Mouse (Mus musculus) left cerebral cortex, postnatal 14 days (tissue): Measurements from ENCODE around the gene Bst2. TPM values are rescaled to one million over a fixed set of nuclear protein-coding genes. Genes with fewer than 3 reads are reported as not detected.
A peak's percentile ranks its signal among the peaks of the same experiment; 100 is the strongest.
"Not testable (repeated sequence)": the region's sequence is repeated elsewhere in the genome, so short reads cannot be mapped to it uniquely, and the experiment has no call there.

Source experiments
- DNase-seq, 2 experiments: peaks; one replicate each; pipeline ENCODE4 v3.0.0; 2021 to 2022; ENCODE audit warnings: low spot score in 2 of 2, mixed read lengths in 1 of 2
- intact Hi-C: fragments of 180-260 bp; cut with DNase I; formaldehyde crosslinking; loops from one replicate; pipeline ENCODE4 v1.15.1; 2025
- total RNA-seq, 2 experiments: library from RNA; stranded (reverse); gene quantifications; 2 replicates each; pipeline ENCODE4 v1.2.3; 2021

Bst2 gene
- total RNA-seq, 2 experiments from 2014 or later: 2.8 to 4.2 TPM

DNA sequence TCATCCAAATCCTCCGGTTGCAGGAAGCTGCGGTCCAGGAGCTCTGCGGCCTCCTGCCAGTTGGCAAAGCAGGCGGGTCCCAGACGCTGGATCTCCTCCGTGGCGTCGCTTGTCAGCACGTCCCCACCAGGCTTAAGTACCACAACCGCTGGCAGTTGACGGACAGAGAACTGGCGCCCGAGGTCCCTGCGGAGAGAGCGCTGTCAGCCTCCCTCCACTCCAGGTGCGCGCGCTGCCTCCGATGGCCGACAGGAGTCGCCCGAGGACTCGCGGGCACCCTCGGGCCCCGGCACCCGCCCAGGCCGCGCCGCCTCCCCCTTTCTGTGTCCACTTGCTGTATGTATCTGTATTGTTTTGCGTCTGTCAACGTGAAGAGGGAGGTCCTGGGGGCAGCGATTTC is 25.5 kb upstream of the Bst2 start:
- peak; percentile 49 to 68 for DNase-seq
- intact Hi-C loops: loop anchor here (2.0 kb wide), 1 partner anchor 30 kb away; the partner anchor contains the start of gene Pgls

DNA sequence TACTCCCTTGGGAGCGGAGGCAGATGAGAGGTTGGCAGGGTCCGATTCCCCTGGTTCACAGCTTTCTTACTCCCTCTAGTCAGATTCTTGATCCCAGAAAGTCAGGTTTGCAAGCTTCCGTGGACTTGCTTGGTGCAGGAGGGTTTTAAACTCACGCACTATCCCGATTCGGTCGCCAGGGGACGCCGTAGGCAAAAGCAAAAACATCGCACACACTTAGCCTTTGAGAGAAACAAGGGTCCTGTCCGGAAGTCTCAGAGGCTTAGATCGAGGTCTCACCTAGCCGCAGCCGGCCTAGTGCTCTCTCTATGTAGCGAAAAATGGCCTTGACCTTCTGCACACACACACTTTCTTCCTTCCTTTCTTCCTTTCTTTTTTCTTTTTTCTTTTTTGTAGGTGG is 24.1 kb upstream of the Bst2 start:
- peak; percentile 47 to 66 for DNase-seq
- intact Hi-C loops: loop anchor here (2.0 kb wide), 1 partner anchor 99 kb away; no protein-coding TSS in a partner anchor

DNA sequence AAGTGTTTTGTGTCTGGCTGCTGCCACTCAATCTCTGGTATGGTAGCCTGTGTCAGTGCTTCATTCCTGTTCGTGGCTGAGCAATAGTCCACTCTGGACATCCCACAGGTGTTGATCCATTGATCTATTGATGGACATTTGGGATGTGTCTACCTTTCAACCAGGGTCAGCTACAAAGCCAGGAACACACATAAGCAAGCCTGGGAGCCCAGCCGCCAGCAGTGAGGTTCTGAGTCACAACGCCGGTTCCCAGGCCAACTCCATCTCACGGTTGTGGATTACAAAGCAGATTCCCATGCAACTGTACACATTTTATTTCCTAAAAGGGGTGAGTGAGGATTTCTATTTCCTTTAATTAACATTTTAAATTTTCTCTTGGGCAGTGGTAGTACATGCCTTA is 23.5 kb upstream of the Bst2 start:
- intact Hi-C loops: loop anchor here (2.0 kb wide), 1 partner anchor 100 kb away; no protein-coding TSS in a partner anchor
- no peak for DNase-seq

DNA sequence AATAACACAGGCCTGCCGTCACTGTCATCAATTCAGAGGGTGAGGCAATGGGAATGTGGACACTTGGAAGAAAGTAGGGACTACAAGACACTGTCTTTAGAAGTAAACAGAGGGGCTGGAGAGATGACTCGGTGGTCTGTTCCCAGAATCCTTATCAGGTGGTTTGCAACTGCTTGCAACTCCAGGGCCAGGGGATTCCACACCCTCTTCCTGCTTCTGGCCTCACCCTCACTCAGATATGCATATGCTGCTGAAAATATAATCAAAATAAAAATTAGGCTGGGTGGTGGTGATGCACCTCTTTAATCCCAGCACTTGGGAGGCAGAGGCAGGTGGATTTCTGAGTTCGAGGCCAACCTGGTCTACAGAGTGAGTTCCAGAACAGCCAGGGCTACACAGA is 22.8 kb upstream of the Bst2 start:
- no peak for DNase-seq
- intact Hi-C loops: loop anchor here (2.0 kb wide), 1 partner anchor 101 kb away; no protein-coding TSS in a partner anchor

DNA sequence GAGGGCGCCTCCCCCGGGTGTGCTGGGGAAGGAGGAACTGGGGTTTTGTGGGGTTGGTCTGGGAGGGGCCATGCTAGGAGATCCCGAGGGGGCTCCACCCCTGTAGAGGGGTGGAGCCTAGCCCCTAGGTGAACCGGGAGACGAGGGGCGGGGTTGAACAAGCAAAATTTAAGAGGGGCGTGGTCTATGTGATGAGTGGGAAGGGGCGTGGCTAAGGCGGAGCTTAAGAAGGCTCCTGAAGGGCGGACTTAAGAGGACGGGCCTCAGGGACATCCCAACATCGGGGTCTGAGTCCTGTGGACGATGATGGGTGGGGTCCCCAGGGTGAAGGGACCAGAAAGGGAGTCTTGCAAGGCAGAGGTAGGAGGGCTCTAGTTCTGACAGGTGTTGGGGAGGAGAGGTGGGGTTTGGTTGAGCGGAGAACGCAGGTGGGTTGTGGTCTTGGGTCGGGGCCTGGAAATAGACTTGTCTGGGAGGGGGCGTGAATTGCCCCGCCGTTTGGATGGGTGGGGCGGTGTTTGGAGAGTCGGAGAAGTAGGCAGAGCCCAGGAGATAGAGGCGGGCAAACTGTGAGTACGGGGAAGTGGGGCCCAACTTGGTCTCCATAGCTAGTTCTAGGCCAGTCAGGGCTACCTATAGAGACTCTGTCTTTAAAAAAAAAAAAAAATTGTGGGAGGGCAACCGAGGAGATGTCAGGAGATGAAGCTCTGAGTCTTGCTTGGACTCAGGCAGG is 21.9 kb upstream of the Bst2 start:
- intact Hi-C loops: no loop called here
- DNase-seq: no peak

DNA sequence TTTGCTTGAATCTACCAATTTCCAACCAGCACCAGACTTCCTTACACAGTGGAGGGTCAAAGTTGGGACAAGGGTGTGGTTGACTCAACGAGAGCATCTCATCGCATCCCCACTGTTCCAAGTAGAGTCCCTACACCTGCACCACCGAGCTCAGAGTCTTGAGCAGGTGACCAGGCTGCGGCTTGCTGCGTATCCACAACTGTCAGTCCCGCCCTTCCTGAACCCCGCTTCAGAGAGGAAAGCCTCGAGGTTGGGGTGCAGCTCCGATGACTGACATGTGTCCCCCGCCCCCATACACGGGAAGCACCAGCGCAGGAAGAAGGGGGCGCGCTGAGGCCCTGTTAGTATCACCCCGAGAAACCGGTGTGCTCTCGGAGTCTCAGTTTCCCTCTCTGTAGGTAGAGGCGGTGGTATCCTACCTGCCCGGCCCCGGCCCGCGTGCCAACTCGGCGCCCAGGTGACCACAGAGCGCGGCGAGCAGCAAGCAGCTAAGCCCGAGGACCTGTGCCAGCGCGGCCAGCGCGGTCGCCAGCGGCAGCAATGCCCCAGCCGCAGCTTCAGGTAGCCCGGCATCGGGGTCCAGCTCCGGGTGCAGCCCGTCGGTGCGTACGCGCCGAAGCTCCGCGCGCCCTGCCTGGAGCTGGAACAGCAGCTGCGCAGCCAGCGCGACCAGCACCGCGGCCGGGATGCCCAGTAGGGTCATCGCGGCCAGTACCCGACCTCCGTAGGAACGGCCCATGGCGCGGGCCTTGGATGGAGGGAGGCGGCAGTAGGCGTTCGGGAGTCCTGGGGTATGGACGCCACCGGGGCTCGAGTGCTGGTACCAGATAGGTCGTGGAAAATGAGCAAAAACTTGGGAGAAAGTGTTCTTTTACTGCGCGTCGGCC is 21.1 kb upstream of the Bst2 start, which contains the start of gene Tmem221:
TSS of gene Tmem221 (minus strand) at position 801 of the 887 bp plus-strand sequence.
- intact Hi-C loops: no loop called here
- DNase-seq: no peak

DNA sequence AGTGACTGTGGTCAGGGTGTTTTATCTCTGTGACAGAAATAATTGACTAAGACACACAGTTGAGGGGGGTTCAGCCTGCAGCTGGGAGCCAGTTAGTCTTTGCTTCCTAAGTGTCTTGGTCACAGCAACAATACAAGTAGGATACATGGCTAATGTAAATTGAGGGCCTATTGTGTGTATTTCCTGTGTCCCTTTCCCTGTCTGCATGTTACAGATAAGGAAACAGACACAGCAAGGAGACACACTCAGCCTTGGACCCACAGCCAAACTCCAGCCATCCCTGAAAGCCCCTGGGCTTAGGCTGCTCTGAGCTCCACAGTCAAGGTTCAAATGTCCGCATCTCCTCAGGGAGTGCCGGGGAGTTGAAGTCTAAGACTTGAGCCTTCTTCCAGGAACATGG is 17.4 kb upstream of the Bst2 start:
- DNase-seq: no peak
- intact Hi-C loops: no loop called here

DNA sequence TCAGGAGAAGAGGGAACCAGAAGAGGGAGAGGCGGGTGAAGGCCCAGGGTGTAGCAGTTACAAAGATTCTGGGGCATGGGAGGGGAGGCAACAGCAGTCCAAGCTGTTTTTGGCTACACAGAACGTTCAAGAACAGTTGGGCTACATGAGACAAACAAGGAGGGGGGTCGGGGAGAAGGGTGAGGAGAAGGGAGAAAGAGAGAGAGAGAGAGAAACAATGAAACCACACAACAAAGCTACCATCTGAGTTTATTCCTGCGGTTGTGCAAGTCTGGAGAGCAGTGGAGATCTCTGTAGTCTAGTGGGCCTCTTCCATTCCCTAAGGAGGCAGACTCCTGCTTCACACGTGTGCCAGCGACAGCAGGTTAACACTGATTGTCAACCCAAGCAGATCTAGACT is 16.7 kb upstream of the Bst2 start:
- no peak for DNase-seq
- intact Hi-C loops: no loop called here

DNA sequence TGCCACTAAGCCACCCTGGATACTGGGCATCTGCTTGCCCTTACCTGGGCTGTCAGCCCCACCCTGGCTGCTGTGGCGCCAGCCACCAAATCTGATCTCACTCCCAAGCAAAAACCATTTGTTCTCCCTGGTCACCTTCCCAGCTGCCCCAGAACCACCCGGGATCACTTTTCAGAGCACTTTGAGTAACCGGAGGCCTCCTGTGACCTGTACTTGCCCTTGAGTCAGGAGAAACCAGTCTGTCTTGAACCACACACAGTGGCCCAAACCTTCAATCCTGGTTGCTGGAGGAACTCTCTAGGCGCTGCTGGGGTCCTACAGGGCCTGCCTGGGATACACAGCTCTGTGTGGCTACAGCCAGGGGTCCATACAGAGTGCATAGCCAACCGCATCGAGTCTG is 15.5 kb upstream of the Bst2 start:
- no peak for DNase-seq
- intact Hi-C loops: no loop called here

DNA sequence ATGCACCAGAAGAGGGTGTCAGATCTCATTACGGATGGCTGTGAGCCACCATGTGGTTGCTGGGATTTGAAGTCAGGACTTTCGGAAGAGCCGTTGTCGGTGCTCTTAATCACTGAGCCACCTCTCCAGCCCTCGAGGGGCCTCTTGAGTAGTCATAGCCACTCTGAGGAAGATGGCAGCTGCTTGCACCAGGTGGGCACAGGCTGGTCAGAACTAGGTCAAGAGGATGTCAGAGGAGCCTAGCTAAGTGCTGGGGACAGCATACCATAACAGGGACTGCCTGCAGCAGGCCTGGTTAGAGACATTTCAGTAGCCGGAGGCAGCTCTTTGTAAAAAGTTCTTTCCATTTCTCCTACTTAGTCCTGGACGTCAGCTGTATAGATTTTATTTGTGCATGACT is 13.5 kb upstream of the Bst2 start:
- intact Hi-C loops: no loop called here
- no peak for DNase-seq

DNA sequence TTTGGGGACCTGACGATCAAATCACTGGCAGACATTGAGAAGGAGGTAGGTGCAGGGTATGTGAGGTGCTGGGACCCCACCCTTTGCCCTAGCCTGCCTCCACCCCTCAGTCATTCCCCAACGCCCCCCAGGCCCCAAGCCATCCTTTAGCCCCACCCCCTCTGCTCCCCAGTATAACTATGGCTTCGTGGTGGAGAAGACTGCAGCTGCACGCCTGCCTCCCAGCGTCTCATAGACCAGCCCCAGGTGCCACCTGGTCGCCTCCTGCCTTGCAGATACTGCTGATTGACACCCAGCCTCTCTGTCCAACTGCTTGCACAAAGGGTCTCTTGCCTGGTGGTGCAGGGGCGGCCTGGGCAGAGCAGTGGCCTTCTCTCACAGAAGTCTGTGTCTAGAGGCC is 10.3 kb upstream of the Bst2 start:
- intact Hi-C loops: no loop called here
- DNase-seq: no peak

DNA sequence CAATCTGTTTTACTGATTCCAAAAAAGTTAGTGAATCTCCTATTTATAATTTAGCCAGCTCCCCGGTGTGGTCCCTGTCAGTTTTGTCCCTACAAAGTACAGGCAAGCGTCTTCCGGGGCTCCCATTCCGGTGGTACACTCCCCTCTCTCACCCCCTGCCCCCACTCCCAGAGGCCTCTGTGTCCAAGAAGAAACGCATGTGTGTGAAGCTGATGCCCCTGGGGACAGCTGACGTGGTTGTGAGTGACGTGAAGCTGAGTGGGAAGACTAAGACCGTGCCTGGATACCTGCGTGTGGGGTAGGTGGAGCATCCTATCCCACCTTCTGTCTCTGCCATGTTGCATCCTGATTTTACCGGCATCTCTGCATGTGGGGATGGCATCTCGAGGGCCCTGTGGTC is 7.8 kb upstream of the Bst2 start:
- DNase-seq: no peak
- intact Hi-C loops: no loop called here

DNA sequence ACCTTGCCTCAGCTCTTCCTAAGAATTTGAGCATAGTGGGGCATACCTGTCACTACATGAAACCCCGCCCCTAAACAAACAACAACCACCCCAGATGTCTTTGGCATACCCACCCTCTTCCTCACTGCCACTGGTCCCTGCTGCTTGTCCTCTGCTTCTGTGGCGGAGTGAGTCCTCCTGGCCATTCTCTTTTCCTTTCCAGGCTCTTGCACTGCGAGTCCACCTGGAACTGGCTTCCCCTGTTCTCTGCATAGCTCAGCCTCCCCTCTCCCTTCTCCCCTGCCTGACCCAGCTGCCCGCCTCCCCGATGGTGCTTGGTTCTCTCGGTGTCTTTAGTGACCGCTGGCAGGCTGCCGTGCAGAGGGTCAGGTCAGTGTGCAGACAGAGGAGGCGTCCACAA is 6.5 kb upstream of the Bst2 start:
- intact Hi-C loops: no loop called here
- no peak for DNase-seq

DNA sequence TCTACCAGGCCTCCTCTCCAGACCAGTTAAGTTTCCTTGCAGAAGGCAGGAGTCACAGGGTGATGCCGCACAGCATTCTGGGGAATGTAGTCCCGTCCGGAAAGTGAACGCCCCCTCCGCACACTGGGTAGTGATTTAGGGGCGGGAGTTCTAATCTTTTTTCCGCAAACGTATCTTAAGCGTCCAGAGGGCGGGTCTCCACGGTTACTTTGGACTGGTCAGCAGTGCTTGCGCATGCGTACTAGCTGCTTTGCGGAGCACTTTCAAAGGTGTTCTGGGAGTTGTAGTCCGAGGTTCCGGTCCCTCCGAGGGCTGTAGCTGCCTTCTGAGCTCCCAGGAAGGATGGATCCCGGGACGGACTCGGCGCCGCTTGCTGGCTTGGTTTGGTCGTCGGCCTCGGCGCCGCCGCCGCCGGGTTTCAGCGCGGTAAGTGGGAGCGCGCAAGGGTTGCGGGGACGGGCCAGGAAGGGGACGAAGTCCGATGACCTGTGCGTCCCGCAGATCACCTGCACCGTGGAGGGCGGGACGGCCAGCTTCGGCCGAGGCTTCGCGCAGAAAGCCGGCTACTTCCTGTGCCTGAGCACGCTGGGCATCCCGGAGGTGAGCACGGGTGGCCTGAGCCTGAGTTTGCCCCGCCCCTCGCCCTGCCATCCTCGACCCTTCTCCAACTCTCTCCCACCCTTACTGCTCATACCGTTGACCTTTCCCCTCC is 5.5 kb upstream of the Bst2 start, which contains the start of gene Mvb12a:
TSS of gene Mvb12a (plus strand) at position 291 of the 712 bp plus-strand sequence.
- peak; percentile 97 to 99 for DNase-seq
- intact Hi-C loops: no loop called here

DNA sequence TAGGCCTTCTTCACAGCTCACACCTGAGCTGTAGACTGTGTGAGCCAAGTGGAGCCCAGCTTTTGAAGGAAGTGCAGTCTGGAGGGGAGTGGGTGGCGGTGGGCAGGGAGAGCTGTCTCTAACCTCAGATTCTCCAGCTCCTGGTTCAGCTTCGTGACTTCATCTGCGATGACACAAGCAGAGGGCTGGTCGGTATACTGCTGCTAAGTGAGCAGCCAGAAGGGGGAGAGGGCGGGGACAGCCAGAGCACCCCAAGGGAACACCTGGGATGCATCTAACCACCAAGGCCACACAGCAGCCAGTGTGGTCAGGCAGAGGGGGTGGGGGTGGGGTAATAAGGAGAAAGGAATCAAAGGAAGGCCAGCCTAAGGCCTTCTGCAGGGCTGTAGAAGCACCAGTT is 1.6 kb downstream of the Bst2 start:
- DNase-seq: no peak

DNA sequence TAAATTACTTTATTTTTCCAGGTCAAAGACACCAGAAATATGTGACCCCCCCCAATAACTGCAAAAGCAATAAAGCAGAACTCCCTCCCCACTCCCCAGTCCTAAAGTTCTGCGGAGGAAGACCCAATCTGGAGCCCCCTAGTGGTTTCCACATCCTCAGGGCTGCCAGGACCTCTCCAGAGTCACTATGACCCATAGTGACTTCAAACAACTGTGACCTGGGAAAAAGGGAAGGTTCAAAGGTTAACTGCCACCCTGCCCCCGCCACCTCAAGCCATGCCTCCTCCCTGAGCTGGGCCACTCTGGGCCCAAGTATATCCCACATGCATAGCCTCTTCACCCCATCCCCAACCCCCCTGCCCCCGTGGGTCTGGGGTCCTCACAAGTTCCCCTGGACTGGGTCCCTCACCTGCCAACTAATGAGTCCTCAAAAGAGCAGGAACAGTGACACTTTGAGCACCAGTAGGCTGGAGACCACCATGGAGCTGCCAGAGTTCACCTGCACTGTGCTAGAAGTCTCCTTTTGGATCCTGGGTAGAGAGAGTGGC is 2.9 kb downstream of the Bst2 start:
- intact Hi-C loops: no loop called here
- DNase-seq: no peak

More for the DNA sequence above, 1.6 kb downstream of the Bst2 start:
- intact Hi-C loops: no loop called here

DNA sequence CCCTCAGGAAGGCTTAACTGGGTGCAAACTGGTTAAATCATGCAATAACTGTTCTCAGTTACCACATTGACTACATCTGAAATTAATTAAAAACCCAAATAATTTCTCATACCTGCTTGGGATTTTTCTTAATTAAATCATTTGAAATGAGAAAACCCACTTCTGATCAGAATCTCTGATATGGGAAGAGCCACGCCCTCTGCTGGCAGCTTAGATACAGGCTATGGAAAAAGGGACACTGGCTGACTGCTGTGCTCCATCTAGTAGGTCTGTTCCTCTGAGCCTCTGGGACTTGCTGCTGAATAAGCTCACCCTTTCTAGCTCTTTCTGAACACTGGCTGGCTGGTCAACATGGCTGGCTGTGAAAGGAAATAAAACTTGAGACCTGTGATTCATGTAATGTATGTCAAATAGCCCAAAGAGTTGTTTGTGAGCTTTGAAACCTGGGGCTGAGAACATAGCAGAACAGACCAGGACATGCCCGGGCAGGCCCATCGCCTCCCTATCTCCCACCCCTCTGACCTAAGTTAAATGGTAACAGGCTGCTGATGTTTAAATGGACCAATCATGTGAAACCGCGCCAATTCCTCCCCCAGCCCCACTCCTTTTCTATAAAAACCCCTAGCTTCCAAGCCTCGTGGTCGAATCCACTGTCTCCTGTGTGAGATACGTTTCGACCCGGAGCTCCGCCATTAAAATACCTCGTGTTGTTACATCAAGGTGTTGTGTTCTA is 6.4 kb downstream of the Bst2 start:
- peak; percentile 35 to 52 for DNase-seq
- intact Hi-C loops: not testable (repeated sequence)

DNA sequence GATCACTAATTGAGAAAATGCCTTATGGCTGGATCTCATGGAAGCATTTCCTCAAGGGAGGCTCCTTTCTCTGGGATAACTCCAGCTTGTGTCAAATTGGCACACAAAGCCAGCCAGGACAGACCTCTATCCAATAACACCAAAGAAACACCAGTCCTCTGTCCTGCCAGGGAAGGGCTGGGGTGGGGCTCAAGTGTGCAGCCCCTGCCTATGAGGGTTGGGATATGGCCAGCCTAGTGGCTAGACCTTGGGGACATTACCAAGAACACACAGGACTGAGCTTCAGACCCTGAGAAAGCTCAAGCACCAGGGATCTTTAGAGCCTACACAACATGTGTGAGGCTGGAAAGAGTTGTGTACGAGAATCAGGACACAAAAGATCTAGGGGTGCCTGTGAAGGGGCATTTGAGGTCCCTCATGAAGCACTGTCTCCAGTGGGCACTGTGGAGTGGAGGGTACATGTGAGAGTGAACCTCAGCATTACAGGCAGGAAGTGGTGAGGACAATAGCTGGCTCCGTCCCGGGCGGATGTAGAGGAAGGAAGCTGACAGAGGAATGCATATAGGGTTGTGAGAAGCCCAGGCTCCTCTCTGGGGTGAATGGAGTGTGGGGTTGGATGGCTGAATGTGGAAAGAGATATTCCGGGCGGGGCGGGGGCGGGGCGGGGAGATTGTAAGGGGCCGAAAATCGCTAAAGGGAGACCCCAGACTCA is 8.7 kb downstream of the Bst2 start:
- DNase-seq: no peak
- intact Hi-C loops: no loop called here
